Mouse (Mus musculus): Measurements from ENCODE around the gene Speg.

Gene Speg

DNA sequence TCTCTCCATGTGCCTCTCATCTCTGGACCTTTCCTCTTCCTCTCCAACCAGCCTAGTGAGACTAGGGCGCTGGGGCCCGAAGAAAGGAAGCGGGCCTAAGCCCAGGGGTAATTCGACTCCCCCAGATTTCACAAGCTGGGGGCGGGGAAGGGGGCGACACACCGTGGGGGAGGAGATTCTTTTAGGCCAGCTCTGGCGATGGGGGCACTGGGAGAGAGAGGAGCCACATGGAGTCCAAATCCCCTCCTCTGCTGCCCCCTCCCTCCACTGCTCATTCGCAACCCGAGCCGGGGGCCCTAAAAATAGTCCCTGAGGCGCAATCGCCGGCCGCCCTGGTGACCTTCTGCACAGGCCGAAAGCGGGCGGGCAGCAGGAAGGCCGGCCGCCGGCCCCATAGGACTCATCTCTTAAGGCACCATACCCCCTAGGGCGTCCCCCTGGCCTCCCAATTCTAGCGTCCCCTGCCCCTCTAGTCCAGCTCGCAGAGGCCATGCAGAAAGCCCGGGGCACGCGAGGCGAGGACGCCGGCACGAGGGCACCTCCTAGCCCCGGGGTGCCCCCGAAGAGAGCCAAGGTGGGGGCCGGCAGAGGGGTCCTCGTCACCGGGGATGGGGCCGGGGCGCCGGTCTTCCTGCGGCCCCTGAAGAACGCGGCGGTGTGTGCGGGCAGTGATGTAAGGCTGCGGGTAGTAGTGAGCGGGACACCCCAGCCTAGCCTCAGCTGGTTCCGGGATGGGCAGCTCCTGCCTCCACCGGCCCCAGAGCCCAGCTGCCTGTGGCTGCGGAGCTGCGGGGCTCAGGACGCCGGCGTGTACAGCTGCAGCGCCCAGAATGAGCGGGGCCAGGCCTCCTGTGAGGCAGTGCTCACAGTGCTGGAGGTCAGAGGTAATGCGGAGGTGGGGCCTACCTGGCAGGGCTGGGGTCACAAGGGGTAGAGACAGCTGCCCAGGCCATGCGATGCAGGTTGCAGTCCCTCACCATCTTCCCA is at the start of gene Speg:
Gene Speg, plus strand, starts transcription at position 348 of the 987 bp plus-strand sequence.
- no peak for DNase-seq (ENCODE audit: extremely low spot score, low read depth, low spot score)

DNA sequence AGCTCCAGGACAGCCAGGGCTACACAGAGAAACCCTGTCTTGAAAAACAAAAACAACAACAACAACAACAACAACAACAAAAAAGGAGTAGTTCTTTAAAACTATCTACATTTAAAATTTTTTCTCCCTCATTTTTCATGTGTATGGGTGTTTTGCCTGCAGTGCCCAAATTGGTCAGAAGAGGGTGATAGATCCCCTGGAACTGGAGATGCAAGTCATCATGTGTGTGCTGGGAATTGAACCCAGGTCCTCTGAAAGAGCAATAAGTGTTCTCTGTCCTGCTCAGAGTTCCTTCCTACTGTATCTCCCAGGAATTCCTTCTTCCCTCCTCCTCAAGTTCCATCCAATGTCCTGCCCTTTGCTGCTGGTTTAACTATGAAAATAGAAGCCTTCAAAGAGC is 47.6 kb upstream of the Speg start:
- no peak for DNase-seq (ENCODE audit: extremely low spot score, low read depth, low spot score)

- DNase-seq (ENCODE audit: extremely low spot score, low read depth, low spot score), result no peak
Observed at GRCm38 (mm10) chr1:75331271-75331670, 43.8 kb upstream of the Speg start.

DNA sequence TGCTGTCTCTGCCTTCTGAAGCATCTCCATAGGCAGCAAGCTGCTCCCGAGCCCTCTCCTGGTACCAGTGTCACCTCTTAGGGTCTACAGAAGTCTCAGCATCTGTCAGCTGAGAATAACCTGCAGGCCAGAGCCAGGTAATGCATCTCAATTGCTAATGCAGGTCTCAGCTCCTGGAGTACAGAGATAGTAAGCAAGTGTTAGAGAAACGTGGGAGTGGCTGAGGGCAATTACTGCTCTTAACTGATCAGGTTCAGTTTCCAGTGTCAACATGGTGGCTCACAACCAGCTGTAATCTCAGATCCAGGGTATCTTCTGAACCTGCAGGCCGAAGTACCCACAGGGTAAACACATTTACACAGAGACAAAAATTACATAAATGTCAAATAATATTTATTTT is 38.6 kb upstream of the Speg start:
- no peak for DNase-seq (ENCODE audit: extremely low spot score, low read depth, low spot score)

DNA sequence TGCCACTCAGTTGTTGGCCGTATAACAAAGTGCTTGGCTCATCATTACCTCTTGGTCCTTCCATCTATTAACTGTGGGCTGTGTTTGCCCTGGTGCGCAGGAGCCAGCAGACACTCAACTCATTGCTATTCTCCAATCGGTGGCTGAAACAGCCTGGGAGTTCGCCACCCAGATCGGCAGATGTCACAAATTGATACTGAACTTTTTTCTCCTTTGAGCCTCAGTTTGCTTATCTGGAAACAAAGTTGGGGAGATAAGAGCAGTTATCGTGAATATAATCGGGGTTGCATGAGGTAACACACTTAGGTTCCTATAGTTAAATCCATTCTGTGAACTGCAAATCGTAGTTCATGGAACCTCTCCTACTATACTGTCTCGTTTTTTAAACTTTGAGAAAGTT is 38.0 kb upstream of the Speg start:
- no peak for DNase-seq (ENCODE audit: extremely low spot score, low read depth, low spot score)

GRCm38 (mm10) chr1:75338091-75338694 is 36.9 kb upstream of the Speg start:
- no peak for DNase-seq (ENCODE audit: extremely low spot score, low read depth, low spot score)

DNA sequence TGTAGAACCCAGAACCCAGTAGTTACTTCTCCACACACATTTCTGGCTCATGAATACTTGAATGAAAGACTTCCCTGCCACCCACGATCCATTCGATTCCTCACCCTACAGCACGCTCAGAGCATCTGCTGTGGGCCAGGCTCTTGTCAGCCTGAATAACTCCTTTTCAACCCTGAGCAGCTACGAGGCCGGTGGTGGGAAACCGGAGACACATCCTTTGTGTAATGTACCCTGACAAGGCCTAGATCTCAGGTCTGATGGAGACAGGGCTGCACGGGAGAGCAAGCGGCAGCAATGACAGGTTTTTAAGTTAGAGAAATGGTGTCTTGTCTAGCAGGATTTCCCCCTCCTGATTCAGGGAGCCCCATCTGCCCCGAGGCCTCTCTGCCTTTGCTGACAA is 35.8 kb upstream of the Speg start:
- DNase-seq (ENCODE audit: extremely low spot score, low read depth, low spot score), result no peak

GRCm38 (mm10) chr1:75340519-75340918 is 34.6 kb upstream of the Speg start:
- no peak for DNase-seq (ENCODE audit: extremely low spot score, low read depth, low spot score)

DNA sequence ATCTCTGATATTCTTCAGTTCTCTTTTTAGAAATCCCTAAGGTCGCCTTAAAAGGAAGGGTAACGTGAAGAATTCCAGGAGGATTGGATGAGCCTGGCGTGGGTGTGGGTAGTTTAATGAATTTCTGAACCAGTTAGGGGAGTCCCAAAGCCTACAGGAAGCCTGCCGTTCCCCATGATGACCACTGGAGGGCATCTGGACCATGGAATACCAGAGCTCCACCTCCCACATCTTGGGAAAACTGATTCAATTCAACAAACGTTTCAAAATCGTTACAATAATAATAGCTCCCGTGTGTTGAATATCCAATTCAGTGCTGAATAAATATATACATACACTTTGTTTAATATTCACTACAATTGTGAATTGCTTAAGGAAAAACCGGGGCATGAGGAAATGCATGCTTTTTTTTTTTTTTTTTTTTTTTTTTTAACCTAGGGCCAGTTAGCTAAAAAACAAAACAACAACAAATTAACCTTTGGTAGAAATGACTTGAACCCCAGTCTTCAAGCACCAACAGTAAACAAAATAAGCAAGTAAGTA is 32.2 kb upstream of the Speg start:
- no peak for DNase-seq (ENCODE audit: extremely low spot score, low read depth, low spot score)

DNA sequence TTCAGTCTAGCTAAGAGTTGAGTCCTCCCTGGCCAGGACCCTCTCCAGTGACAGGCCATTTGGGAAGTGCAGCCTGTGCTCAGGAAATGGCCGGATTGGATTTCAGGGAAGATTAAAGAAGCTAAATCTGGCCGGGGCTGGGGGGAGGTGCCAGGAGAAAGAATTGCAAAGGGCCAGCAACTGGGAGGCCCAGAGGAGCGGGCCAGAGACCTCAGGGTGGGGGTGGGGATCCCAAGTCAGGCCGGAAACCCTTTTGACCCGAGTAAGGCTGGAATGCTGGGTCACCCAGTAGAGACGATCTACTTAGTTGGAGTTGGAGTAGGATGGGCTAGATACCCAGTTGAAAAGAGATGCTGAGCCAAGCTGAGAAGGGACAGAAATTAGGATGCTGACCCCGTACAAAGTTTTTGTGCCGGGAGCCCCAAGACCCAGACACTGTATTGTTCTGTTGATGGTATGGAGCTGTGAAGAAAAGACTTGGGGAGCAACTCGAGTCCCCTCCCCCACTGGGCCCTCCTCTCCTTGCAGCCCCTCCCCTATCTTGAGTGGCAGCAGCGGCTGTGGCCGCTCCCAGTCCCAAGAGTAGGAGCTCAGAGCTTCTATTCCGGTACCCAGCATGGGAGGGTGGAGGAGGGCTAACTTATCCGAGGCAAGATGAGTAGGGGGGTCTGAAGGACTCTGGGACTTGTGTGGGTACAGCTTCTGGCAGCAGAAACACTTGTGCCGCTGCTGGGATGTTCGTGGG is 30.6 kb upstream of the Speg start:
- no peak for DNase-seq (ENCODE audit: extremely low spot score, low read depth, low spot score)

GRCm38 (mm10) chr1:75345036-75345935 is 29.8 kb upstream of the Speg start:
- no peak for DNase-seq (ENCODE audit: extremely low spot score, low read depth, low spot score)

DNA sequence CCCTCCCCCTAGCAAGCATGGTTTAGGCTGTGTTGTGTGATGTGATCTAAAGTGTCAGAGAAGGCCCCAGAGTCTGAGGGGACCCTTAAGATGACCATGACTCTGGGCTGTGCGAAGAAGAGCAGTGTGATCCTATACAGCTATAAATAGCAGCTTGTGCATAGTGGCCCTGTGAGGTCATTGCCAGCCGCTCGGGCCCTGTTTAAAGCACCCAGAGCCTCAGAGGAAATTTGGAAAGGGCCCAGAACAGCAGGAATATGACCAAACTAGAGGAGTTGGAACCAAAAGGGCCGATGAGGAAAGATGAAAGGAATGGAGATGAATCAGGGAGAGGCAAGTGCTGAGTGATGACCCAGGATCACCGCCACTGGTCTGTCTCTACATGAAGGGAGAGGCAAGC is 27.8 kb upstream of the Speg start:
- DNase-seq (ENCODE audit: extremely low spot score, low read depth, low spot score), result no peak

DNA sequence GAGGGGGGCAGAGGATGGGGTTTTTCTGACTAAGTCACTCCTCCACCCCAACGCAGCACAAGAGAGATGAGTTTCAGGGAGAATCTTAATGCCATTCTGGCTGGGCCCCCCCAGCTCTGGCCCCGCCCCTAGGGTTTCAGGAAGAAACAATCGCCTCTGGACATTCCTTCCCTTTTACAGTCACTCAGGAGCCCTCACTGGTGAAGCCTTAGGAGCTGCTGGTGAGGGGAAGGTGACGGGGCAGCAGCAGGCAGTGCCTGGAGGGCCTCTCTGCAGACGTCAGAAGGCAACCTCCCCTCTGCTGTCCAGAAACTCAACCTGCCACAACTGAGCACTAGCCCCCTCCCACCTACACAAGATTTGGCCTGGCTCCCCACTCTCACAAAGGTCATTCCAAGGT is 25.8 kb upstream of the Speg start:
- DNase-seq (ENCODE audit: extremely low spot score, low read depth, low spot score), result no peak

- DNase-seq (ENCODE audit: extremely low spot score, low read depth, low spot score), result no peak
Observed at GRCm38 (mm10) chr1:75357261-75357660, 17.8 kb upstream of the Speg start.

DNA sequence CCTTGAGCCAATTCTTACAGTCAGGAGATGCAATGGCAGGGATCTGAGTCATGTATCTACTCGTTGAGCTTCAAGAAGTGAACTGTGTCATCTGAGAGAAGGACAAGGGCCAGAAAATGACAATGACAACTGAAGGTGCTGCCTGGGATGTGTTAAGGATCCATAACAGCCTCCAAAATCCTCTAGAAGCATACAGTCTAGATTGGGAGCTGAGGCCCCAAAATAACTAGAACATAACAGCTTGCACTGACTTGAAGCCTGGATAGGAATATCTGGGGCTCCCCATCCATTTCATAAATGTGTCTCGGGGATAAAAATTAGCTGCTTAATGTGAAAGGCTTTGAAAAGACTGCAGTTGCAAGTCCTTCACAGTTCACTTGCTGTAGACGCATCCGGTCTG is 17.1 kb upstream of the Speg start:
- no peak for DNase-seq (ENCODE audit: extremely low spot score, low read depth, low spot score)

GRCm38 (mm10) chr1:75359346-75359745 is 15.8 kb upstream of the Speg start:
- DNase-seq (ENCODE audit: extremely low spot score, low read depth, low spot score), result no peak

DNA sequence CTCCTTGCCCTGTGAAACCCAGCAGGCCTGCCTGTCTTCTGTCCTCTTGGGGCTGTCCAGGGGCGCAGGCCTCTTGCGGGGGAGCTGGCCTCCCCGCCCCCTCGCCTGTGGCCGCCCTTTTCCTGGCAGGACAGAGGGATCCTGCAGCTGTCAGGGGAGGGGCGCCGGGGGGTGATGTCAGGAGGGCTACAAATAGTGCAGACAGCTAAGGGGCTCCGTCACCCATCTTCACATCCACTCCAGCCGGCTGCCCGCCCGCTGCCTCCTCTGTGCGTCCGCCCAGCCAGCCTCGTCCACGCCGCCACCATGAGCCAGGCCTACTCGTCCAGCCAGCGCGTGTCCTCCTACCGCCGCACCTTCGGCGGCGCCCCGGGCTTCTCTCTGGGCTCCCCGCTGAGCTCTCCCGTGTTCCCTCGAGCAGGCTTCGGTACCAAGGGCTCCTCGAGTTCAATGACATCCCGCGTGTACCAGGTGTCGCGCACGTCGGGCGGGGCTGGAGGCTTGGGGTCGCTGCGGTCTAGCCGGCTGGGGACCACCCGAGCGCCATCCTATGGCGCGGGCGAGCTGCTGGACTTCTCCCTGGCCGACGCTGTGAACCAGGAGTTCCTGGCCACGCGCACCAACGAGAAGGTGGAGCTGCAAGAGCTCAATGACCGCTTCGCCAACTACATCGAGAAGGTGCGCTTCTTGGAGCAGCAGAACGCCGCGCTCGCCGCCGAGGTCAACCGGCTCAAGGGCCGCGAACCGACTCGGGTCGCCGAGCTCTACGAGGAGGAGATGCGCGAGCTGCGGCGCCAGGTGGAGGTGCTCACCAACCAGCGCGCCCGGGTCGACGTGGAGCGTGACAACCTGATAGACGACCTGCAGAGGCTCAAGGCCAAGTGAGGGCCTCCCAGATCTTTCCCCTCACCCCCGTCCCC is 14.7 kb upstream of the Speg start, which contains the start of gene Des:
Gene Des, plus strand, starts transcription at position 218 of the 920 bp plus-strand sequence.
- no peak for DNase-seq (ENCODE audit: extremely low spot score, low read depth, low spot score)

GRCm38 (mm10) chr1:75361123-75361522 is 14.0 kb upstream of the Speg start:
- no peak for DNase-seq (ENCODE audit: extremely low spot score, low read depth, low spot score)

DNA sequence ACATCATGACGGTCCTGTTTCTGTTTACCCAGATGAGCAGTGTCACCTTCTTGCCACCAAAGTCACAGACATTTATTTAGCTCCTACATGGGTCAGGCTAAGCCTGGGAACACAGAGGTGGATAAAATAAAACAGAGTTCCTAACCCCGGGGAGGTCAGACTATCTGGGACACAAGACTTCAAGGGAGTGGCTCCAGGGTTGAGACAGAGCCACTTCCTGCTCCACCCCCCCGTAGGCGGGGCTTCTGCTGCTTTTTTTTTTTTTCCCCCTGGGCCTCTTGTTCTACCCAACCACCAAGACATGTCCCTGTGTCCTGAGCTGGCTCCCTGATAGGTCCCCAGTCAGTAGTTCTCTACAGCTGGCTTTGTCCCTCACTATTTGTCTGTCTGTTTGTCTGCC is 13.3 kb upstream of the Speg start:
- no peak for DNase-seq (ENCODE audit: extremely low spot score, low read depth, low spot score)

All from hindlimb bud, embryonic 11.5 days (tissue).